Mouse (Mus musculus) T-helper 17 cell (primary cell): ENCODE measurements around the gene Kcnq1.

Experiments used
- in situ Hi-C, 2 experiments: fragments of 300-600 bp; cut with MboI, MseI; formaldehyde crosslinking; loops; 1 replicate in 1 of 2; 2 replicates in 1 of 2; pipeline ENCODE4 v1.15.1; 2025; ENCODE audit warnings: high pct_unique_total_duplicates in 2 of 2

The Kcnq1 gene

DNA sequence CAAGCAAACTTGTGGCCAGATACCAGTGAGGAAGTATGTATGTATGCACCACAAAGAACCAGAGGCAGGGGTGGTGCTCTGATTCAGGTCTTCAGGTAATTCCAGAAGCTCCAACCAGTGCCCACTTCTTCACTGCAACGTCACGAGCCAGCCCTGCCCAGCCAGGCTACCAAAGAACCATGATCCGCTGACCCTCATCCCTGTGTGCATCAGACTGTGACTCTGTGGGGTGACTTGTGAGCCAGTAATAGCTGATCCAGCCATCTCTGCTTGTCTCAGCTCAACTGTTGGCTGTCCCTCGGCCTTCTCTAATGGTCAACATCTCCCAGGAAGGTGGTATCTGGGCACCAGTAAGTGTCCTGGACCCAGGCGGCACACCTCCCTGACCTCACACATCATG lies 197.4 kb downstream of the Kcnq1 start:
- in situ Hi-C loops: no loop called here

DNA sequence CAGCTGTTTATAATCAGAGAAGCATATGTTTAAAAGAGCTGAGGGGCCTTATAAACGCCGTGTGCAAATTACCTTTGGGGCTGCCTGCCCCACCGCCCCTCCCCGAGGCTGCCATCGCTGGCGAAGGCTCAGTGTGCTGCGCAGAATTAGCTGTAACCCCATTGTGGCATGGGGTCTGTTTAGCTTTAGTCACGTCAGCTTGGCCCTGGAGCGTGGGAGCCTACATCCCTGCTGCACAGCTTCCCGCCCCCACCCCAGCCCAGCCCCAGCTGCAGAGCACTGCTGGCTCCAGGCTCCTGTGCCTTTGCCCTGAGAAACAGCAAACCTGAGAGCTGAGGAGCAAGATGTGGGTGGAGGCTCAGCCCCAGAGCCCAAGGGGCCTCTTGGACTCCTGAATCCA lies 199.6 kb downstream of the Kcnq1 start:
- in situ Hi-C loops: no loop called here

DNA sequence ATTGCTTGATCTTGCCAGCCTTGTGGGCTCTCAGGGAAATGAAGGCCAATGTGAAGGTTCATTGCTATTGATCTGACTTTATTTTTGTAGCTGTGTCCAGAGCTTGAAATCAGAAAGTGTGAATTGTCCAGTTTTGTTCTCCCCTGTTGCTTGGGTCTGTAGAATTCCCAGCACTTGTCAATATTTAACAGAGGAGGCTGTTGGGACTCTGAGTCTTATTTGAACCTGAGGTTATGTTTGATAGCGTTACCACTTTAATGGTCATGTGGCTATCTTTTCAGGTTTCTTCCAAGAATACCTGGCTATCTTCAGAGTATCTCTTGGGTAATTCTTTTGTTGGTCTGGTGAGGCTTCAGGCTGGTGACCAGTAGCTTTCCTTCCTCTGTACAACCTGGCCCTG lies 201.8 kb downstream of the Kcnq1 start:
- in situ Hi-C loops: no loop called here

DNA sequence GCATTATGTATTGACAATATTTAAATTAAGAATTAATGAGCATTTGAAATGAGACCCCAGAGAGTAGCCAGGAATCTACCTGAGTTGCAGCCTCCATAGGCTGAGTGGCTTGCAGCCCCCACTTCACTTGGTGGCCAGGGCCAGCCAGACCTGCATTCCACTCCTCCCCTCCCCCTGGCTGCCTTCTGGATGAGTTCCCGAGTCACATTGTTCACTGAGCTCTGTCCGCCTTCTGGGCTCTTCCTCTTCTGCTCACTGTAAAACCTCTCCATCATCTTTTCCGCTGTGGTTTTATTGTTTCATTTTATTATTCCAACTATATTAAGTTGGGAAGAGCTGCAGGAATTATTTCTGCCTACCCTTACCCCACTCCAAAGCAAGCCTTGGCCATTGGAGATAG lies 204.1 kb downstream of the Kcnq1 start:
- in situ Hi-C loops: no loop called here

DNA sequence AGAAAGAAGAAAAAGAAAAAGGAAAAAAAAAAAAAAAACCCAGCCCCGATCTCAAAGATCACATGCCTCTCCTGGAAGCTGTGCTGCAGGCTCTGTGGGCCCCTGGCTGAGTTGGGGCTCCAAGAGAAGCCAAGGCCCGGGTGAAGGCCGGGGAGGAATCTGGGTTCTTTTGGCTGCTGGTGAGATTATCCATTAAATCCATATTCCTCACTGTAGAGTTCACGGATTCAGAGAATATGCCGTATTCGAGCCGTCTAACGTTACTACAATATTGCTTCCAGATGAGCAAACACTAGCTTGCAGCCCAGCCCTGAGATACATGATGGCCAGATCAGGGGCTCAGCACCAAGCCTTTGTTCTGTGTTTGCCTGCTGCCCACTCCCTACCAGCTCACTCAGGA lies 204.7 kb downstream of the Kcnq1 start:
- in situ Hi-C loops: no loop called here

DNA sequence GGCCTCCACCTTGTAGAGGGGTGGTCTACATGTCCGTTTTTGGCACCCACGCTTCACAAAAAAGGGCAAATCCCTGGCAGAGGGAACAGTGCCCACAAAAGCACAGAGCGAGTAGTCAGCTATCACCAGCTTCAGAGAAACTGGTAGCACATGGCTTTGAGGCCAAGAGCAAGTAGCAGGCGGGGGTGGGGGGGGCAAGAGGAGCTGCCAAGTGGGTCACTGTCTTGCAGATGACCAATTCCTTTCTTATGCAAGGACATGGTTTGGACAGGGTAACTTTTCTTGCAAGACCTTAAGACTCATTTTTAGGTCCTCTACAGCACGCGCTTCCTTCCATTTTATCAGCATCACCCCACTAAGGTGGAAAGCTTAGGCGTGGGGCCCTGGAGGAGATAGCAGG lies 205.3 kb downstream of the Kcnq1 start:
- in situ Hi-C loops: no loop called here

DNA sequence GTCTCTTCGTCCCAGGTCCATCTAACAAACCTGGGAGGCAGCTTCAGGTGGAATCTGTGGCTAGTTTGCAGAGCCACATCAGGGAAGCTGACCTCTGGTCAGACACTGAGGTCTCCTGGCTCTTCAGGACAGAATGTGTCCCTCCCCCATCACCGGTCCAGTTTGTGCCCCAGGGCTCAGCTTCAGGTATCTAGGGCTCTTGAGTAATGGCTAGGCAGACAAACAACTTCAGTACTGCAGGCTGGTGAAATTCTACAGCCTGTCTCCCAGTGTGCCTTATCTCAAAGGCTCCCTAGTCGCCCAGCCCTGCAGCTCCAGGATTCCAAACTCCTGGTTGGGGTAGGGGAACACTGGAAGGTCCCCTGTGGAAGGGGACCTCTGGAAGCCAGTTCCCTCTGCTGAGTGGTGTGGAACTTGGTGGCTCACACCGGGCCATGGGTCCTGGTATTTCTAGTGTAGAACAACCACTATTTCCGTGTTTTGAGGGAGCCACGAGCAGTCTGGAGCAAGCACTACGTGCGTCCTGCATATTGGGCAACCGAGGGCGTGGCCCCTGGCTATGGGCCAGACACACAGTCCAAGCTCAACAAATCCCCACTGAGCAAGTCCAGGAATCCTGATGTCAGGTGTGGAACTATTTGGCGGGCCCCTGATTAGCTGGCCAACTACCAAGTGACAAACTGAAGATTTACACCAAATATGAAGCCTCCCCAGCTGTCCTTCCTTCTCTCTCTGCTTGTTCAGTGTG lies 207.6 kb downstream of the Kcnq1 start:
- in situ Hi-C loops: no loop called here

DNA sequence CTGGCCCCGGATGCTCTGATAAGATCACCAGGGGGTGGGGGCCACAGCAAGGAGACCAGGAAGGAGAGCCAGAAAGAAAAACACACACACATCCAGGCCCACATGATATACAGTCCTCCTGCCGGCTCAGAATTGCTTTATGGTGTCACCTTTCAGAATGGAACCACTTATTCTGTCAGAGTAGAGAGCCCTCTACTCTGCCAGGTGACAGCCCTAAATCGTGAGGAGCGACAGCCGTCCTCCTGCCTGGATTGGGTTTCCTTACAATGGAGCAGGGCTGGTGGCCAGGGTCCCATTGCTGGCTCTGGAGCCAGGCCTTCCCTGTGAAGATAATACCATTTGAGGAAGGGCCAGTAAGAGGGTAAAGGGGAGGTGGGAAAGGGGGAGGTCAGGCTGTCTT lies 212.3 kb downstream of the Kcnq1 start:
- in situ Hi-C loops: no loop called here

DNA sequence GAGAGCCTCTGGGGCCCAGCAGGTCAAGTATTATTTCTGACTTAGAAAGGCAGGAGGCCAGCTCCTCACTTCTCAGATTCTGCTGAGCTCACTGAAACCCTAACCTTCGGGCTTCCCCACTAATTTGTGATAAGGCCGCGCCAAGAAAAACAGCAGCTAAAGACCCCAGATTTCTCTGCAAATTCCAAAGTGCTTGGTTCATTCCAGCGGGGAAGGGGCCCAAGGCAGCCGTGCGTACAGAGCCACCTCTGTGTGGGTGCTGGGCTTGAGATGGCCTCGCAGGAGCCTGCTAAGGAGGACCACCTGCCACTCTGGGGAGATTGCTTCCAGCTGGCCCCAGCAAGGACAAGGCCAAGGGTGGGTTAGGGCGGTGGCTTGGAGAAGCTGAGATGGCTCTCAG lies 214.2 kb downstream of the Kcnq1 start:
- in situ Hi-C loops: loop anchor here in 1 of 2 experiments (10.0 kb wide), 1 partner anchor 914 kb away; no protein-coding TSS in a partner anchor

DNA sequence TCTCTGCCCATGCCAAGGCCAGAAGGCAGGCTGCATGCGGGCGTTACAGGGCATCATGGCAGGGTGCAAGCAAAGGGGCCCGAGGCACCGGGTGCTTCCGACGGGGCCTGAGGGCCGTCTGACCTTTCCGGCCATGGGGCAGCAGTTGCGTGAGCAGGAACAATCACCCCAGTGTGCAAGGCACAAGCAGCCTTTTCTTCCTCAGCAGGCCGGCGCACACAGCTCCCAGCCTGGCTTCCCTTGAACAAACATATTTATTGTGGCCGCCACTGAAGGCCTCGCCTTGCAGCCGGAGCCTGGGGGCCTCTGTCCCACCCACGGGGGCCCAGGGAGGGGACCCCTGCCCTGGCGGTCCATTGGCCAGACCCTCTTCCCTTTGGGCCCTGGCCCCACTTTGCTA lies 218.9 kb downstream of the Kcnq1 start:
- in situ Hi-C loops: loop anchor here in 1 of 2 experiments (10.0 kb wide), 1 partner anchor 910 kb away; no protein-coding TSS in a partner anchor

DNA sequence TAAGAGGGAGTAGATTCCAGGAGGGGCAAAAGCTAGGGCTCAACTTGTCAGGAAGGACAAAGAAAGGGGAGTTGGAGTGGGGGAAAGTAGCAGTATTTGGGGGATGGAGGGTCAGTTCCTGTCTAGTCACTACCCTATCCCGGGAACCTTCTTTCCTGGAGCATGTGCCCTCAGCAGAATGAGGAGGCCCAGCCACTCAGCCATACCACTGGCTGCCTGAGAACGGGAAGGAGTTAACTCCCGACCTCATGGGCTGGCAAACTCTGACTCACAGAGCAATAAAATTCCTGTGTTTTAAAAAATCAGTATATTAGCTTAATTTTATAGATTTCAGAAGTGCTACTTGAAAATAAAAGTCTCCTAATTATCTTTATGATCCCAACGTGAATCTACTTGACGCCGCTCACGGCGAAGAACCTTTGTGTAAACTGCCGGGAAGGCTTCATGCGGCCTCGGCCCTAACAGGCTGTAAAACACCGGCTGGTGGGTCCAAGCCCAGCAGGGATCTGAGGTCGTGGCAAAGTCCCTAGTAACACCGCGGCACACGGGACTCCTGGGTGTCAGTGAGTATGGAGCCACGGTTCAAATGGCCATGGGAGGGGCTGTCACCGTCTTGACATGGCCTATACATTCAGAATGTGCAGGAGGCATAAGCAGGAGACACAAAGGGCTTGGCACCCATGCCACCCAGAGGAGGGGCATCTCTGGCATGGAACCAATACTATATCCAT lies 222.2 kb downstream of the Kcnq1 start:
- in situ Hi-C loops: loop anchor here in 1 of 2 experiments (10.0 kb wide), 1 partner anchor 906 kb away; no protein-coding TSS in a partner anchor

DNA sequence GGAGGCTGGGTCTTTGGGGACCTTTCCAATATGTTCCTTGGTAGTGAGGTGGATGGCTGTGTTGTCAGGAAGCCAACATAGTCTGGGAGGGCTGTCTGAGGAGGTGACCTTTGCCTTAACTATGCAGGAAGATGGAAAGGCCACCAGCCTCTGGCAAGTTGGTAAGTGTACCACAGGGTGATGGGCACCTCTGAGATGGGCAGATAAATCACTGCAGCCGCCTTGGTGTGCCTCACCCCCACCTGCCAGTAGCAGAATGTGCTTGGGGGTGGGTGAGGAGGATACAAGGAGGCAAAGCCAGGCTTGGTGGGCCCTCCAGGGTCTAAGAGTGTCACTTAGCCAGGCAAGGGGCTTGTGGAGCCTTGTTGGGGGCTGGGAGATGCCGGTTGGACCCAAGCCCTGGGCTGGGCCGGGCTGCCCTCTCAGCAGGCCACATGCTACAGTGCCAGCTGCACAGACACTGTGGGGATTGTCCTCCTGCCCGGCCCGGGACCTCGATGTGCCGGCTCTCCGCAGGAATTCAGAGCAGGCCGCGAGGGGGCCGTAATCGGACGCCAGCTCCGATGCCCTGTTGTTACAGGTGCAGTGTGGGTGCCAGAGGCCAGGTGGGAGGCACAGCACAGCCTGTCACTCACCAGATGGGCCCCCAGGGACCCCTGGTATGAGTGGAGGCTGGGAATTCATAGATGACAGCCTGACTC lies 223.1 kb downstream of the Kcnq1 start:
- in situ Hi-C loops: loop anchor here in 1 of 2 experiments (10.0 kb wide), 1 partner anchor 906 kb away; no protein-coding TSS in a partner anchor

DNA sequence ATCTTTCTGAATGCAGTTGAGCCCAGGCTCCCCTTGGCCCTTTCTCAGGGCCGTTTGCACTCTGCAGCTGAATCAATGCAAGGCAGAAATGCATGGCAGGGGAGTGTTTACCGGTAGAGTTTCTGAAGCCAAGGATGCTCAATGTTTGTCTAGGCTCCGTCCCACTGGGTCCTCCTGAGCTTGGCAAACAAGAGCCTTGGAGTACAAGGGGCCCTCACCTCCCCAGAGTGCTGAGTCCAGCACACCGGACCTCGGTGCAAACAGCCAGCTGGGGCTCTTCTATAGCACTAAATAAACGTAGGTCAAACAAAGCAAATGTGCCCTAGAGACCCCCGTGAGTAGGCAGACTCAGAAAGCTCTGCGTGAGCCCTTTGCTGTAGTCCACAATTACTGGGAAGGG lies 226.9 kb downstream of the Kcnq1 start:
- in situ Hi-C loops: no loop called here

DNA sequence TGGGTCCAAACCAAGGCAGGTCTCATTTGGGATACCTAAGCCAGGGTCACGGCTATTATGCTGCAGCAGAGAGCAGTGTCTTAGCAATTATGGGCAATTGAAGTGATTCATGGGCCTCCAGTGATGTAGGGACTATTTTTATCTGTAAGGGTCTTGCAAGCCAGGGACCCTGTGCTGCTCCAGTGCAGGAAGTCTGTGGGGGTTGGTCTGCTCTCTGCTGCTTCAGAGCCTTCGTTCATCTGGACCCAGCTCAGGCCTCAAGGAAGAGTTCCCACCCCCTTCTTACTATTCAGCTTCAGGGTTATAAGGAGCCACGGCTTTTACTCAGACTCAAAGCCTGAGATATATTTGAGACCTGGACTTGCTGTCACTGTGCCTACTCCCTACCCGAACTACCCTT lies 227.4 kb downstream of the Kcnq1 start:
- in situ Hi-C loops: no loop called here

DNA sequence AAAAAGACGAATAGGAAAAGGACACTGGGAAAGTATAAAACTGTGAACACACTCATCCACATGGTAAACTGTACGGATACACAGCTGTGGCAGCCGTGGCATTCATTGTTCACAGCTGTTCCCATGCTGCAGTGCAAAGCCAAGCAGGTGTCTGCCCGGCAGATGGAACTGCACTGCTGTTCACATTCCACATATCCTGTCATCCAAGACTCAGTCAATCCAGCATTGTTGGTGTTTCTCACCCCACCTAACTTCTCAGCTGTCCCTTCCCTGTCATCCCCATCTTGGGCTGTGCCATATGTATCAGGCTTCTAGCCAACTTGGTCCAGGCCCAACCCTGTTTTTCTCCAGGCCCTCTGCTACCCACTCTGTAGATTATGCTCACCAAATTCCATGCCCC lies 232.5 kb downstream of the Kcnq1 start:
- in situ Hi-C loops: no loop called here

DNA sequence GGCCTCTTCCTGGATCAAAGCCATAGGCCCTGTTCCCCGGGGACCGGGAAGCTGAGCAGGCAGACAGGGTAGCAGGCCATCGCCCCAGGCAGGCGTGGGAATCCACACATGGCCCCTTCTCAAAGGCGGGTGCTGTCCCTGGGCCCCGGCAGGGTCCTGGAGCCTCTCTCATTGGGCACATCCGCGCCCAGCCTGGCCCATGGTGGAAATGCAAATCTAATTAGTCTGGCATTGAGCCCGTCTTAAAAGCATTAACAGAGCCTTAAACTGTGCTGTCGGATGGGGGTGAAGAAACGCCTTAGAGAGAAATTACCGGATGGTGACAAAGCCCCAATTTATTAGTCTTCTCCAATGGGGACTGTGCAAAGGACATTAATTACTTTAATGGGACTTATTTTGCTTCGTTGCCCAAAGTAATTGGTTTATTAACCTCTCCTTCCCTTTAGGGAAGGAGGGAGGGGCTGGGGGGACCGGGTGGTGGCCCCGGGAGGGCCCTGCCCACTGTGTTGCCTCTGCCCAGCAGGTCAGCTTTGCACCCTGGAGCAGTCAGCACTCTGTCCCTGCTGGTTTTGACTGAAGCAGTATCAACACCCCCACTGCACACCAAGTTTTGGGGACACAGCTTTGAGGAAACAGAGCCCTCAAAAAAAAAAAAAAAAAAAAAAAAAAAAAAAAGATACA lies 234.6 kb downstream of the Kcnq1 start:
- in situ Hi-C loops: no loop called here

DNA sequence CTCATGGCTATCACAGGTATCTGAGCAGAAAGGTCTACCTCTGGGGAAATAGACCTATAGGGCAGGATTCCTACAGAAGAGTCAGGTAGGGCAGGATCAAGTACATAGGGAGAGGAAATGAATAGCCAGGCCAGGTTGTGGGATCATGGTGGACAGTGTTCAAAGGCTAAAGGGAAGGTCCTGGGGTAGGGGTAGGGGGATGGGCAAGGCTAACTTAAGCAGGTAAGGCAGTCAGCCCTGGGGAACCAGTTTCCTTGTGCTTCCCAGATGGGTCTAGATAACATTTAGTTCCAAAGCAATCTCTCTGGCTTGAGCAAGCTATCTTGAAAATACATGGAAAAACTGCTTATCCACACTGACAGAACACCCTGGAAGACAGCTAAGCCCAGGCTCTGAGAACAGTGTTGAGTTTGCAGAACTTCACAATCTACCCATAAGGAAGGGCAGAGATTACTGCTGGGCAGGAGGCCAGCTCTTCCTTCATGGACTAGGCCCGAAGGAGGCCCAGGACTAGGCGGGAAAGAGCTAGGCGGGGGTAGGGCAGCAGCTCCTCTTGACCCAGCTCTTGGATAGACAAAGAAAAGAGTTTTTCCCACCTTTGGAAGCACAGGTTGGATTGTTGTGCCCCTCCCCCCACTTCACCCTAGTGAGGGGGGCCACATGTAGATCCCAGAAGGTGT lies 235.3 kb downstream of the Kcnq1 start:
- in situ Hi-C loops: no loop called here

DNA sequence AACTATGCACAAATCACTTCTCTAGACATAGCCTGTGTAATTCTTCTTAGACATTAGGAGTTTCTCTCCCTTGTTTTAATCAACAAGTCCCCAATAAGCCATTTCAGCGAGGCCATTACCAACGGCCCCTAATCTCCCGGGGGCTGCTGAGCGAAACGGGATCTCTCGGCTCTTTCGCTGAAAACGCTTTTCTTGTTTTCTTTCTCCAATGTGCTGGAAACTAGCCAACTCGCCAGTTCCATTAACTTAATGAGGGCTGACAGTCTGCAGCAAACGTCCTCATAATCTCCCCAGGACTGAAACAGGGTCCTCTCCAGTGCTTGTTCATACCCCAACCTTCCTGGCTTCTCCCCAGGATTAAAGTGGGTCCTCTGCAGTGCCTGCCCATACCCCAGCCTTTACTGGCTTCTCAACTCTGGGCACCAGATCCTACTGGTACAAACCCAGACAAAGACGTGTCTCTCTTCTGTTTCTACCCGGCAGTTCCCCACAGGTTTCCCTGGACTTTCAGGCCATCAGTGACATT lies 237.7 kb downstream of the Kcnq1 start:
- in situ Hi-C loops: no loop called here

DNA sequence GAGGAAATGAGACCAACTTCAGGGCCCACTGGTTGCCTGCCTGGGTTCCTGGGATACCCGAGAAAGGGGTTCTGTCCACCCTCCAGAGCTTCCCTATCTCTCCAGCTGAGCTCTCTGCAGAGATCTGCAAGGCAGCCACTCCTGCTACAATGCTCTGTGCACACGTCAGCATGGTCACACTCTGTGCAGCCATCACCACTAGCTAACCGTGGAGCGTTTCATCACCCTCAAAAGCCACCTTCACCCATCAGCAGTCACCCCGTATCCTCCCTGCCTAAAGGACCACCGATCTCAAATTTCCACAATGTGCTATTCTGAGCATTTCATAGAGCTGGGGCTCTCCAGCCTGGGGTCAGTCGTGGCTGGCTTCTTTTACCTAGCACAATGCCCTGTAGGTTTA lies 243.1 kb downstream of the Kcnq1 start:
- in situ Hi-C loops: no loop called here

DNA sequence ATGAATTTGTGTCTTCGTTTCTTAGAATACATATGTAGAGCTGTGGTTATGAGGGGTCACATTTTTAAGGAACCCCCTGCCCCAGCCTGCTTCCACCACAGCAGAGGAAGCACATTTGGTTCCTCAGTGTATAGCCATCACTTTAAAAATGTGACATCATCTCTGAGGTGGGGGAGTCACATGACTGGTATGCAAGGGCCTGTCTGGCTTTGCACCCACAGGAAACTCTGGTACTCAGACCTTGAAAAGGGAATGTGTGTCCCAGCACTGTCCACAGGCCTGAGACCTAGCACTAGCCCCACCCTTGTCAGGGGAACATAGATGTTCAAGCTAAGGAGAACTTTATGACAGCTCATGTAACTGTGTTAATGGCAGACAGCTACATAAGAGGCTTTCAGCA lies 243.7 kb downstream of the Kcnq1 start:
- in situ Hi-C loops: no loop called here

DNA sequence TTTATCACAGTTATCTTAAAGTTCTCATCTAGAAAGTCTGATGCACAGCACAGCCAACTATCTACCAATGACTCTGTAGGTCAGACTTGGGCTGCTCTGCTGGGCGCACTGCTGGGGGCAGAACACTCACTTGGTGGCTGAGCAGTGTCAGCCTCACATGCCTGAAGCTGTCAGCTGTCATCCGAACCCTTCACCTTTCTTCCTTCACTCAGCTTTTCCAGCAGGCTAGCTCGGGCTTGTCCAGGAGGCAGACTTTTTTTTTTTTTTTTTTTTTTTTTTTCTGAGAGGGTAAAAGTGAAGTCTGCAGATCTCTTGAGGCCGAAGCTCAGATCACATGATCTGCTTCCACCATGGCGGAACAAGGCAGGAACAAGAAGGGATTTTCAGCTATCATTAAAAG lies 249.7 kb downstream of the Kcnq1 start:
- in situ Hi-C loops: no loop called here
